Mouse (Mus musculus) ES-Bruce4 (cell line): ENCODE measurements around the gene Sptssa.

Experiments
- CTCF ChIP-seq: IDR thresholded peaks from one replicate; pipeline ENCODE4 v1.8.1; 2011; ENCODE audit warnings: low read depth, low read length
- EP300 ChIP-seq: IDR thresholded peaks from 2 replicates; pipeline ENCODE4 v1.6.1; 2011; ENCODE audit warnings: low read depth, low read length; ENCODE audit not compliant: insufficient read depth
- POLR2A ChIP-seq: IDR thresholded peaks from one replicate; pipeline ENCODE4 v1.8.1; 2011; ENCODE audit warnings: low read length; ENCODE audit not compliant: insufficient read depth

DNA sequence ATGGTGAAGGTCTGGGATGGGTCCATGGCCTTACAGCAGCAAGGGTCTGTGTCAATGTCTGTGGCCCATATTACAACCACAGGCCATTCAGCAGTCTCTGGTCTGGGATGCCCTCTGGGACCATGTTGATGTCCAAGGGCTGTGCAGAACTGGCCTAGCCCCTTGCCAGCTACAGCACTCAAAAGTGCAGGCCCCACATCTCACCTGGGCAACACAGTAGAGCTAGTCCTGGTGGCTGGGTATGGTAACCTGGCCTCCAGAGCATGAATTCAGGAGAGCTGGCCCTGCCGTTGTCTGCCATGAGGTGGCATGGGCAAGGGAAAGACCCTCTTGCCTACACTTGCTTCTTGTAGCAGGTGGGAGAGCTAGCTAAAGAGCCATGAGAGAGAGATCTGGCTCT, 11.8 kb upstream of the Sptssa start:
- no peak for TF ChIP-seq CTCF
- no peak for TF ChIP-seq POLR2A
- no peak for TF ChIP-seq EP300
